12 mouse cellular contexts compared by ENCODE assay signal in genomic region chr13:111800866-111801265, GRCm38 (mm10). TPM values are rescaled to one million over a fixed set of nuclear protein-coding genes. Genes with fewer than 3 reads are reported as not detected.
DNase-seq lines count a peak whose midpoint lies in the region; ATAC-seq and TF ChIP-seq lines count a peak whose summit lies in the region.
"Had no signal": no experiment of that assay in that cellular context is flagged by ENCODE, and none has a peak within 500 bp of the region (broad histone marks: within the 10 kb centered on the region; RNA-seq: fewer than 3 reads in every experiment).

No protein-coding gene starts in this region.

- no peak overlapping the region for H3K9ac ChIP-seq in embryonic facial prominence, embryonic 11.5 days (replicated peaks; ENCODE audit: low read length)
- H3K9ac ChIP-seq in forebrain, embryonic 16.5 days (replicated peaks; ENCODE audit: low read depth, low read length): no peak overlapping the region

- intact Hi-C loops in left cerebral cortex, postnatal 4 days (cut with DNase I): no loop called here
- intact Hi-C loops in left cerebral cortex, adult 2 months (cut with DNase I): no loop called here
- intact Hi-C loops in left cerebral cortex, postnatal 14 days (cut with DNase I): no loop called here

- no peak for ATAC-seq in embryonic facial prominence, embryonic 11.5 days (replicated peaks; ENCODE audit: insufficient number of reproducible peaks, low FRiP score, low TSS enrichment, low read depth)
- no peak for ATAC-seq in forebrain, embryonic 16.5 days
- ATAC-seq: forebrain, embryonic 14.5 days had no signal

- H3K9me3 ChIP-seq in embryonic facial prominence, embryonic 11.5 days (replicated peaks; ENCODE audit: control insufficient read depth, low read length): no peaks in the 10 kb centered on the region
- H3K9me3 ChIP-seq in forebrain, embryonic 16.5 days (ENCODE audit: control insufficient read depth, low read length): no peaks in the 10 kb centered on the region
- H3K9me3 ChIP-seq: megakaryocyte, embryonic 14.5 days had no signal

- TF ChIP-seq CTCF in left cerebral cortex, adult 2 months (IDR thresholded peaks at IDR 0.05): no peak

- H3K4me1 ChIP-seq in embryonic facial prominence, embryonic 11.5 days (ENCODE audit: control insufficient read depth, insufficient read depth, low read length): peaks cover 17% of the 10 kb centered on the region
- H3K4me1 ChIP-seq in forebrain, embryonic 16.5 days (replicated peaks; ENCODE audit: control insufficient read depth, insufficient read depth, low read length): peaks cover 38% of the 10 kb centered on the region

- no peaks in the 10 kb centered on the region for H3K36me3 ChIP-seq in embryonic facial prominence, embryonic 11.5 days (replicated peaks; ENCODE audit: control insufficient read depth, insufficient read depth, low read depth, low read length)
- H3K36me3 ChIP-seq in forebrain, embryonic 16.5 days (ENCODE audit: control insufficient read depth, insufficient read depth): no peaks in the 10 kb centered on the region

- peak; percentile 52 for DNase-seq in left cerebral cortex, postnatal 4 days
- DNase-seq in left cerebral cortex, adult 2 months (ENCODE audit: extremely low spot score in 1 of 2, low spot score in 2 of 2): no peak
- DNase-seq in adrenal gland, postnatal 25 days: peak; percentile 57
- DNase-seq in embryonic facial prominence, embryonic 11.5 days (ENCODE audit: low spot score): peak; percentile 62
- peak; percentile 73 to 82 for DNase-seq in kidney, postnatal 36 days
- DNase-seq in right cerebral cortex, adult 2 months (ENCODE audit: low spot score in 2 of 2): no peak
- no peak for DNase-seq in left cerebral cortex, postnatal 14 days (ENCODE audit: low spot score in 2 of 2)
- DNase-seq: layer of hippocampus, adult 9-11 months had no signal

- H3K4me2 ChIP-seq in embryonic facial prominence, embryonic 11.5 days (ENCODE audit: low read depth, low read length): no peak overlapping the region
- H3K4me2 ChIP-seq in forebrain, embryonic 16.5 days (ENCODE audit: low read length): no peak overlapping the region
- H3K4me2 ChIP-seq: liver, embryonic 11.5 days had no signal

- no peak overlapping the region for H3K27ac ChIP-seq in left cerebral cortex, adult 2 months
- no peak overlapping the region for H3K27ac ChIP-seq in embryonic facial prominence, embryonic 11.5 days (replicated peaks; ENCODE audit: low read depth, low read length)
- H3K27ac ChIP-seq in forebrain, embryonic 16.5 days (ENCODE audit: low read length): no peak overlapping the region

- 43% methylated on average over 4 of the region's 4 CpGs for WGBS in embryonic facial prominence, embryonic 11.5 days
- WGBS in forebrain, embryonic 16.5 days: 35% methylated on average over 4 of the region's 4 CpGs

- no peaks in the 10 kb centered on the region for H3K27me3 ChIP-seq in embryonic facial prominence, embryonic 11.5 days (ENCODE audit: control insufficient read depth, insufficient read depth, low read length)
- no peaks in the 10 kb centered on the region for H3K27me3 ChIP-seq in forebrain, embryonic 16.5 days (replicated peaks; ENCODE audit: control insufficient read depth, insufficient read depth, low read length)

- no peak overlapping the region for H3K4me3 ChIP-seq in left cerebral cortex, adult 2 months
- H3K4me3 ChIP-seq in embryonic facial prominence, embryonic 11.5 days (ENCODE audit: low read depth, low read length): no peak overlapping the region
- no peak overlapping the region for H3K4me3 ChIP-seq in forebrain, embryonic 16.5 days (replicated peaks; ENCODE audit: low read length)
- H3K4me3 ChIP-seq: megakaryocyte, embryonic 14.5 days had no signal

RNA-seq across cellular contexts. Expression of gene Map3k1, which starts 7.9 kb away (rescaled TPM):
- total RNA-seq in left cerebral cortex, postnatal 4 days (2021): 10 to 100 TPM; 19.1 to 21.3 TPM
- total RNA-seq in left cerebral cortex, adult 2 months (2021): 10 to 100 TPM in 1 of 2 experiments, 1 to 10 TPM in 1; 8.8 to 11.1 TPM
- total RNA-seq in adrenal gland, postnatal 25 days (2021): 60.6 and 62.2 TPM in 2 replicates
- 16.8 and 17.9 TPM in 2 replicates for polyA plus RNA-seq in embryonic facial prominence, embryonic 11.5 days (2014; fragmentation: Nextera tagmentation; extraction: Ambion mirVana)
- polyA plus RNA-seq in forebrain, embryonic 16.5 days (2015; fragmentation: Nextera tagmentation; extraction: Ambion mirVana): 10.4 and 10.7 TPM in 2 replicates
- 10 to 100 TPM; 12.6 to 15.9 TPM for total RNA-seq in left cerebral cortex, postnatal 14 days (2021)

Comparison
In these comparisons a context has a peak if more than half of its experiments do, and no peak if none do; other contexts are left out.
1. DNase-seq: peak in left cerebral cortex, postnatal 4 days (single experiment), adrenal gland, postnatal 25 days (single experiment), embryonic facial prominence, embryonic 11.5 days (single experiment) and kidney, postnatal 36 days (2 of 2); none in left cerebral cortex, adult 2 months (0 of 2), right cerebral cortex, adult 2 months (0 of 2) and left cerebral cortex, postnatal 14 days (0 of 2).